Mouse (Mus musculus): ENCODE measurements at regions not wholly inside any gene's neighbourhood (a gene's known extent, or its start where the extent isn't known, plus 50 kb on each side); places are given as distances from the start of the nearest gene placed in this dataset.

GRCm38 (mm10) chr1:186250316-186250715 lies 133.2 kb upstream of the Lyplal1 start:
- no peak for TF ChIP-seq CTCF (IDR thresholded peaks at IDR 0.05; ENCODE audit: insufficient read depth, low read length)
- no peak for TF ChIP-seq POLR2A (IDR thresholded peaks at IDR 0.05; ENCODE audit: borderline replicate concordance, extremely low read depth, low read depth, low read length)

Measured in lung, adult 2 months (tissue).